Mouse (Mus musculus): ENCODE data around the gene Luc7l. TPM values are rescaled to one million over a fixed set of nuclear protein-coding genes. Genes with fewer than 3 reads are reported as not detected.

Gene Luc7l
- total RNA-seq, 2 experiments from 2014 or later: 24.9 to 26.3 TPM

Other genes with a start within 250 kb of the Luc7l start
- gene Rab11fip3, start 183.3 kb upstream of the Luc7l start, total RNA-seq (2021): 10 to 100 TPM; 22.7 to 25.3 TPM
- gene Decr2, start 162.6 kb upstream of the Luc7l start, total RNA-seq (2021): 10 to 100 TPM; 10.9 to 13.0 TPM
- gene Nme4, start 157.3 kb upstream of the Luc7l start, total RNA-seq (2021): 1 to 10 TPM; 3.1 to 3.6 TPM
- gene Tmem8, start 139.6 kb upstream of the Luc7l start, total RNA-seq (2021): 1 to 10 TPM; 1.2 to 1.9 TPM
- gene Mrpl28, start 129.4 kb upstream of the Luc7l start, total RNA-seq (2021): 100 to 1,000 TPM; 100 to 115 TPM
- 10 to 100 TPM; 16.1 to 16.9 TPM for gene Axin1, start 114.2 kb upstream of the Luc7l start, total RNA-seq (2021)
- not detected for gene Pdia2, start 53.8 kb upstream of the Luc7l start, total RNA-seq (2021)
- 1 to 10 TPM in 1 of 2 experiments, under 1 TPM in 1; 0.72 to 1.7 TPM for gene Rgs11, start 49.9 kb upstream of the Luc7l start, total RNA-seq (2021)
- under 1 TPM; 0.56 to 0.81 TPM for gene Arhgdig, start 45.1 kb upstream of the Luc7l start, total RNA-seq (2021)
- gene Fam234a, start 8.7 kb upstream of the Luc7l start, total RNA-seq (2021): 10 to 100 TPM; 92.5 to 95.8 TPM
- gene Neurl1b, start 161.9 kb downstream of the Luc7l start, total RNA-seq (2021): 10 to 100 TPM in 1 of 2 experiments, 1 to 10 TPM in 1; 8.9 to 12.3 TPM